Mouse (Mus musculus) cortical plate, adult 2 months (tissue): ENCODE results near the gene Chil1.

Source experiments
- CTCF ChIP-seq: fragments of 200-500 bp; IDR thresholded peaks from 2 replicates; pipeline ENCODE4 v1.5.1; 2011; ENCODE audit warnings: mild to moderate bottlenecking, control low read depth, low read length; ENCODE audit not compliant: insufficient read depth; ENCODE audit errors: extremely low read depth
- POLR2A ChIP-seq: fragments of 200-500 bp; IDR thresholded peaks from 2 replicates; pipeline ENCODE4 v1.6.1; 2011; ENCODE audit warnings: mild to moderate bottlenecking, low read length, control low read depth; ENCODE audit not compliant: insufficient read depth; ENCODE audit errors: extremely low read depth

DNA sequence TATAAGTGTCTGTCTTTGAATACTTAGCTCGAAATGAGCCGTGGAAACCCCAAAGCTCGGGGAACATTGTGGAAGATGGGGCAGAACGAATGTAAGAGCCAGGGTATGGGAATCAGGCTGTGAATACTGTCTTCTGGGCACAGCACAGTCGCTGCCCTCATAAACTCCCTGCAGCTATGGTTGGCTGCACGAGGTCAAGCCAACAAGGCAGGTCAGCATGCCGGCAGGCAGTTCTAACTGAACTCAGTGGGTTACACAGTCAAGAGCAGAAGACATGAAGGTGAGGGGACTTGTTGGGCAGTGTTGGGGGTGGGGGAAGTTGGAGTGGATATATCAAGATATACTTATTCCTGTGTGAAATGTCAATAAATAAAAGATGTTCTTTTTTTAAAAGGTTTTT, 33.1 kb downstream of the Chil1 start:
- TF ChIP-seq CTCF (no peak), POLR2A (no peak)
